Mouse (Mus musculus) urinary bladder, postnatal 10 days (tissue): ENCODE results near the gene Faxc.

Source experiments
- DNase-seq: peaks from one replicate; pipeline ENCODE4 v3.0.0; 2022; ENCODE audit warnings: low spot score

The Faxc gene

DNA sequence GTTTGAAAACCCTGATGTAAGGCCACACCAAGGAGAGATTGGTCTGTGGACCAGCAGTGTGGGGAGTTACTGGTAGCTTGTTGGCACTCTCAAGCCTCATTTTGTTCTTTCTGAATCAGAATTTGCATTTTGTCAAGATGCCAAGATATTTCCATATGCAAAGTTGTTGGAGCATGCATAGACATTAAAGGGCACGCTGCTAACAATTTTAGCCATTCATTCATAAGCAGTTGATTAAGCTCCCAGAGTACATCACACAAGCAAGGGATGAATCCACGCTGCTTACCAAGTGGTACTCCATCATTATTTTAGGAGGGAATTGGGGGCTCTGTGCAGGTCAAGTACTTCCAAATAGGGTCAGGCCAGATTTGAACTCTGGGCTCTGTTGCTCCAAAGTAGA, 98.8 kb downstream of the Faxc start:
- no peak for DNase-seq
